Mouse (Mus musculus): Measurements from ENCODE around the gene Akr1d1. TPM values are rescaled to one million over a fixed set of nuclear protein-coding genes. Genes with fewer than 3 reads are reported as not detected.

Gene Akr1d1
- not detected in 2 replicates for polyA plus RNA-seq (2012; ENCODE audit: insufficient read depth, insufficient read length, missing spikeins)

DNA sequence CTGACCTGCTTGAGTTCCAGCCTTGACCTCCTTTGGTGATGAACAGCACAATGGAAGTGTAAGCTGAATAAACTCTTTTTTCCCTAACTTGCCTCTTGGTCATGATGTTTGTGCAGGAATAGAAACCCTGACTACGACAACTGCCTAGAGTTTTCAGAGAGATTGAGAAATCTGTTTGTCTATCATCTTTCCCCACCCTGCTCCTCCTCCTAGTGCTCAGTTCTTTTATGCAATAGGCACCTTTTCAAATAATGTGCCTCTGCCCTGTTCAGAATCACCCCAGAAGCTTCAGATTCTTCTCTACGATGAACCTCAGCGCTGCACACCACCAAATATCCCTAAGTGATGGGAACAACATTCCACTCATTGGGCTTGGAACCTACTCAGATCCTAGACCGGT is at the start of gene Akr1d1:
TSS of gene Akr1d1 (plus strand) at position 234 of the 400 bp plus-strand sequence.
- no peak within 1 kb of the TSS for H3K4me3 ChIP-seq (ENCODE audit: insufficient read depth, low read length)
- TF ChIP-seq POLR2A (IDR thresholded peaks at IDR 0.05; ENCODE audit: borderline replicate concordance, low read depth, low read length), result no peak
- no peak for TF ChIP-seq CTCF (IDR thresholded peaks at IDR 0.05; ENCODE audit: low read depth, low read length)

GRCm38 (mm10) chr6:37481147-37481546 is 48.8 kb upstream of the Akr1d1 start:
- Histone ChIP-seq H3K4me3 (ENCODE audit: insufficient read depth, low read length) (no peak overlapping the region), H3K4me1 (ENCODE audit: control insufficient read depth, insufficient read depth, low read length) (no peaks in the 10 kb centered on the region), H3K27ac (ENCODE audit: insufficient read depth, low read depth, low read length) (no peak overlapping the region)
- no peak for TF ChIP-seq POLR2A (IDR thresholded peaks at IDR 0.05; ENCODE audit: borderline replicate concordance, low read depth, low read length)
- TF ChIP-seq CTCF (IDR thresholded peaks at IDR 0.05; ENCODE audit: low read depth, low read length), result no peak

More for the DNA sequence above, at the start of gene Akr1d1:
- H3K4me1 ChIP-seq (ENCODE audit: control insufficient read depth, insufficient read depth, low read length), result no peaks in the 10 kb centered on the region
- H3K27ac ChIP-seq (ENCODE audit: insufficient read depth, low read depth, low read length), result no peak within 1 kb of the TSS

DNA sequence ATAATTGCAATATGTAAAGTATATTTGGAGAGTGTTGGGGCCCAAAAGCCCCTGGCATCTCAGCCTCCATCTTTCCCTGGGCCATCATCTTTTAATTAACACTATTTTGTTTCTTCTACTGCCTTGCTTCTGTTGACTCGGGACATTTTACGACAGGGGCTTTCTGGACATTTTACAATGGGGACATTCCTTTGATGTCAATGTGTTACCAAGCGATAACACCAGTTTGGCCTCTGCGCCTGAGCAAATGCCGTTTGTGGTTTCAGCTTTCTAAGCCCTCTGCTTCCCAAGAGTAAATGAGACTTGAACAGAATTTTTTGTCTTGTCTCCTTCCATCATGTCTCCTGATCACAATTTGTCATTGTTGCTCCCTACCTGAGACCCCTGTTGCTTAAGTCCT is 46.7 kb upstream of the Akr1d1 start:
- TF ChIP-seq POLR2A (IDR thresholded peaks at IDR 0.05; ENCODE audit: borderline replicate concordance, low read depth, low read length) (no peak), CTCF (IDR thresholded peaks at IDR 0.05; ENCODE audit: low read depth, low read length) (no peak)
- Histone ChIP-seq H3K4me1 (ENCODE audit: control insufficient read depth, insufficient read depth, low read length) (no peaks in the 10 kb centered on the region), H3K27ac (ENCODE audit: insufficient read depth, low read depth, low read length) (no peak overlapping the region), H3K4me3 (ENCODE audit: insufficient read depth, low read length) (no peak overlapping the region)

DNA sequence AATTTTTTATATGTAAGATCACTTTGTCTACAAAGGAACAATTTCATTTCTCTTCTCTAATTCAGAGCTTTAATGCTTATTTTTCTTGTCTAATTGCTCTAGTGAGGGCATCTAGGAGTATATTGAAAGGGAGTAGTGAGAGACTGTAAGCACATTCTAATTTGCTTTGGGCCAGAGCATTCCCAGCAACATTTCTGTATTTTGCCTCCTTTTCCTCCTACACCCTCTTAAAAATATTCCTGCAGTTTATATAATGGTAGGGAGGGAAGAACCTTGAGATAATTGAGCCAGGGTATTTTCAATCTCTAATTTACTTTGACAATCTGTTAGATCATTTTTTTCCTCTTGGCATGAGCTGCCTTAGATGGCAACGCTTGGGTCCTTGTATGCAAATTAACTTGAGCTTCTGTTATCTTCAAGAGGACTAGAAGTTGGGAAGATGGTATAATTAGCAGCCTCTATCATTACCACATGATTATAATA is 45.3 kb upstream of the Akr1d1 start:
- no peak overlapping the region for H3K27ac ChIP-seq (ENCODE audit: insufficient read depth, low read depth, low read length)
- TF ChIP-seq POLR2A (IDR thresholded peaks at IDR 0.05; ENCODE audit: borderline replicate concordance, low read depth, low read length) (no peak), CTCF (IDR thresholded peaks at IDR 0.05; ENCODE audit: low read depth, low read length) (no peak)
- no peak overlapping the region for H3K4me3 ChIP-seq (ENCODE audit: insufficient read depth, low read length)
- H3K4me1 ChIP-seq (ENCODE audit: control insufficient read depth, insufficient read depth, low read length), result no peaks in the 10 kb centered on the region

DNA sequence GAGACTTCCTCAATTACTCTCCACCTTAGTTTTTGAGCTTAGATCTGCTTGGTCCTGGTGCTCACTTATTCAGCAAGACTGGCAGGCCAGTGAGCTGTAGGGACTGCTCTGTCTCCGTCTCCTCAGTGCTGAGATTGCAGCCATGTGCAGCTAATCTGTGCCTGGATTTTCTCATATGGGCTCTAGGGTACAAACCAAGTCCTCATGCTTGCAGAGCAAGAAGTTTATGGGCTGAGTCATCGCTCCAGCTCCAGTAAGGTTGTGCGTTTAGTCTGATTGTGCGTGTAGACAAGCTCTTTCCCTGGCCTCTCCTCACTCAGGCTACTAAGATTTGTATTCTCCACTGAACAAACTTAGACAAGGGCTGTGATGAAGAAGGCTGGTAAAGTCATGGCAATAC is 43.5 kb upstream of the Akr1d1 start:
- no peak for TF ChIP-seq POLR2A (IDR thresholded peaks at IDR 0.05; ENCODE audit: borderline replicate concordance, low read depth, low read length)
- H3K4me3 ChIP-seq (ENCODE audit: insufficient read depth, low read length), result no peak overlapping the region
- no peak overlapping the region for H3K27ac ChIP-seq (ENCODE audit: insufficient read depth, low read depth, low read length)
- H3K4me1 ChIP-seq (ENCODE audit: control insufficient read depth, insufficient read depth, low read length), result no peaks in the 10 kb centered on the region

GRCm38 (mm10) chr6:37492241-37492640 is 37.7 kb upstream of the Akr1d1 start:
- H3K4me3 ChIP-seq (ENCODE audit: insufficient read depth, low read length), result no peak overlapping the region
- no peaks in the 10 kb centered on the region for H3K4me1 ChIP-seq (ENCODE audit: control insufficient read depth, insufficient read depth, low read length)
- no peak overlapping the region for H3K27ac ChIP-seq (ENCODE audit: insufficient read depth, low read depth, low read length)
- TF ChIP-seq CTCF (IDR thresholded peaks at IDR 0.05; ENCODE audit: low read depth, low read length) (no peak), POLR2A (IDR thresholded peaks at IDR 0.05; ENCODE audit: borderline replicate concordance, low read depth, low read length) (no peak)

DNA sequence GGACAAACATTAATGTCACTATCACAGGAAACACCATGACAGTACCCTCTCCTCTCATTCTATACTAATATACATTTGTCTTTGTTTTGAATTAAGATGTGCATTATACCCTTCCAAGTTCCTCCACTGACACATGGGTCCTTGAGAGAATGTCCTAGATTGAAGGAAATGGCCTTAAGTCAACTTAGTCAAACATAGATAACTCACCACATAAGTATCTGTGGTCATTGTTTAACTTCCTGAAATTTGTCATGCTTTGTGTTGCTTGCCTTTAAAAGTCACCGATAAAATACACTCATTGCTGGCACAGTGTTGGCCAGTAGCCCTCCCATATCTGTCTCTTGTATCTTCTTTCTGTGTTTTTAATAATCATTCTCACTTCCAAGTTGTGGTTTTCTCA is 35.0 kb upstream of the Akr1d1 start:
- TF ChIP-seq POLR2A (IDR thresholded peaks at IDR 0.05; ENCODE audit: borderline replicate concordance, low read depth, low read length), result no peak
- TF ChIP-seq CTCF (IDR thresholded peaks at IDR 0.05; ENCODE audit: low read depth, low read length), result no peak
- H3K4me1 ChIP-seq (ENCODE audit: control insufficient read depth, insufficient read depth, low read length), result no peaks in the 10 kb centered on the region
- no peak overlapping the region for H3K4me3 ChIP-seq (ENCODE audit: insufficient read depth, low read length)
- H3K27ac ChIP-seq (ENCODE audit: insufficient read depth, low read depth, low read length), result no peak overlapping the region

DNA sequence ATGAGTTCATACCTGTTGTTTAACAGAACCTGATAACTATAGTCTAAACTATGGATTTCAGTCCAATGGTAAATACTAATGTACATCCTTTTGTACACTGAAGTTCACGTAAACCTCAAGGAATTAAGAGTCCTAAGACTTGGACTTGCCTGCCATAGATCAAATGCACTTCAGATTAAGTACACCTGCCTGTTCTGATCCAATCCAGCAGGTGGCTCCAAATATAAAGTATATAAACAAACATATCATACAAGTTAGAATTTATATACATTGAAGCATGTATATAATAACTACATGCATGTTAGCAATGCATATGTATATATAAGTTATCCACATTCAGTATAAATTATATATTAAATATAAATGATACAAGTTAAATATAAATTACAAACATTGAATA is 33.1 kb upstream of the Akr1d1 start:
- Histone ChIP-seq H3K4me1 (ENCODE audit: control insufficient read depth, insufficient read depth, low read length) (no peaks in the 10 kb centered on the region), H3K27ac (ENCODE audit: insufficient read depth, low read depth, low read length) (no peak overlapping the region), H3K4me3 (ENCODE audit: insufficient read depth, low read length) (no peak overlapping the region)
- TF ChIP-seq POLR2A (IDR thresholded peaks at IDR 0.05; ENCODE audit: borderline replicate concordance, low read depth, low read length) (no peak), CTCF (IDR thresholded peaks at IDR 0.05; ENCODE audit: low read depth, low read length) (no peak)

DNA sequence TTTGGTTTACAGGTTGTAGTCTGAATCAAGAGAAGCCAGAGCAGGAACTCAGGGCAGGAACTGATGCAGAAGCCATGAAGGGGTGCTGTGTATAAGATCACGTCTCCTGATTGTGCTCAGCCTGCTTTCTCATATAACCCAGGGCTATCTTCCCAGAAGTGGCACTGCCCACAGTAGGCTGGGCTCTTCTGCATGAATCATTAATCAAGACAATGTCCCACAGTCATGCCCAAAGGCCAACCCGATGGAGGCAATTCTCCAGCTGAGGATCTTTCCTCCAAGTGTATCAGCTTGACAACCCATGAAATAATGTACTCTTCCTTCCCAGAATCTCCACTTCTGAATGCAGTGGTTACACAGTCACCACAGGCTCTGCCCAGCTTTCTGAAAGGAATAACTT is 24.4 kb upstream of the Akr1d1 start:
- Histone ChIP-seq H3K4me1 (ENCODE audit: control insufficient read depth, insufficient read depth, low read length) (no peaks in the 10 kb centered on the region), H3K27ac (ENCODE audit: insufficient read depth, low read depth, low read length) (no peak overlapping the region), H3K4me3 (ENCODE audit: insufficient read depth, low read length) (no peak overlapping the region)
- TF ChIP-seq POLR2A (IDR thresholded peaks at IDR 0.05; ENCODE audit: borderline replicate concordance, low read depth, low read length) (no peak), CTCF (IDR thresholded peaks at IDR 0.05; ENCODE audit: low read depth, low read length) (no peak)

DNA sequence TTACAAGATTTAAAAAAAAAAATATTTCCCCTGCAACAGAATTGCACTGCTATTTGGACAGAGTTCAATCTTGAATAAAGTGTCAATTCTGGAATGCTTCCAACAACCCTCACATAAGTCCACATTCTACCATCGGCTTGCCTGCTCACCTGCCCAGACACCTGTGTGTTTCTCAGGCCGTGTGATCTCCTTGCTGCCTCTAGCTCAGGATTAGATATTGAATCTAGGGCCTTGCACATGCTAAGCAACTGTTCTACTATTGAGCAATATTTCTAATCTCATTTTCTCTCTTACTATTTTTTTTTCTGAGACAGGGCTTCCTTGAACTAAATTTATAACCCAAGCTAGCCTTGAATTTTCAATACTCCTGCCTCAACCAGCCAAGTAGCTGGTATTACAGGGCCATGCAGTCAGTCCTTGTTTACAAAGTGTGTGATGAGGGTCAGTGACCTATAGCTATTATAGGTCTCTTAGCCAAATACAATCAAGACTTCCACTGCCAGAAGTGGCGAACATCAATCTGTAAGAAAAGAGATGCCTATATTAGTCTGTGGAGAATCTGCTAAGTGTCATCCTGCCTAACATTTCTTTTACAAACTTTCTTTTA is 23.0 kb upstream of the Akr1d1 start:
- no peaks in the 10 kb centered on the region for H3K4me1 ChIP-seq (ENCODE audit: control insufficient read depth, insufficient read depth, low read length)
- no peak overlapping the region for H3K4me3 ChIP-seq (ENCODE audit: insufficient read depth, low read length)
- TF ChIP-seq CTCF (IDR thresholded peaks at IDR 0.05; ENCODE audit: low read depth, low read length) (no peak), POLR2A (IDR thresholded peaks at IDR 0.05; ENCODE audit: borderline replicate concordance, low read depth, low read length) (no peak)
- no peak overlapping the region for H3K27ac ChIP-seq (ENCODE audit: insufficient read depth, low read depth, low read length)

All from bone marrow macrophage, adult 2 months (primary cell).